Mouse (Mus musculus) adrenal gland, adult 2 months (tissue): ENCODE results near the gene Mif4gd. TPM values are rescaled to one million over a fixed set of nuclear protein-coding genes. Genes with fewer than 3 reads are reported as not detected.

Source experiments
- DNase-seq: peaks from one replicate; pipeline ENCODE4 v3.0.0; 2021
- polyA plus RNA-seq: library from polyadenylated mRNA; depleted of rRNA; stranded (reverse); fragments of >200 nt; gene quantifications from 2 replicates; pipeline ENCODE4 v1.2.3, GENCODE M21; 2012
- total RNA-seq, 2 experiments: library from RNA; stranded (reverse); gene quantifications; 2 replicates each; pipeline ENCODE4 v1.2.3; 2021

Gene Mif4gd
- total and polyA plus RNA-seq, 3 experiments, result 92.5 to 243 (median 170) TPM

DNA sequence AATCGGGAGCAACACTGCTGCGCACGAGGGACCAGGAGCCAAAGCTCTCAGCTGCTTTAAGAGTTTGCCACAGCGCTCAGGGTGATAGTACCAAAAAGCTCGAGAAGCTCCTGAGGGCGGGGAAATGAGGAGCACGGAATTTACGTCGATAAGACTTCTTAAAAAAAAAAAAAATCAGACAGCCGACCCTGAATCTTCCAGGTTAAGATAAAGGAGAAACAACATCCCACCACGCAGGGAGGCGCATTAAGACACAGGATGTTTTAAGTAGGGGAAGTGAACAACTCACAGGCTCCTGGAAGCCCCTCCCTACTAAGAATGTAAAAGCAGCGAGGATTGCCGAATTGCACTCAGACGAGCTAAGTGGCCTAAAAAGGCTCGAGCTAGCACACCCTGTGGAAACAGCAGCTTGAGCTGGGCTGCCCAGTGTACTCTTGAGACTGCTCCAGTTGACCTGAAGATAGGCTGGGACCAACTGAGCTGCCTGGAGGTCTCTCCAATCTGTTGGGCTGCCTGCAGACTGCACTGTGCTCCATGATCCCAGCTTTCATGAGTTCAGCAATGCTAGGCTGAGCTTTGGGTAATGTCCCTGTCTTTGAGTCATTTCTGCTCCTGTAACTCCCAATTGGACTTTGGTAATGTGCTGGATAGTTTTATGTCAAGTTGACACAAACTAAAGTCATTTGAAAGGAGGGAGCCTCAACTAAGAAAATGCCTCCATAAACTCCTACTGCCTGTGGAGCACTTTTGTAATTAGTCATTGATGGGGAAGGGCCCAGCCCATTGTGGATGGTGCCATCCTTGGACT lies 573 bp upstream of the Mif4gd start:
- DNase-seq, result no peak

DNA sequence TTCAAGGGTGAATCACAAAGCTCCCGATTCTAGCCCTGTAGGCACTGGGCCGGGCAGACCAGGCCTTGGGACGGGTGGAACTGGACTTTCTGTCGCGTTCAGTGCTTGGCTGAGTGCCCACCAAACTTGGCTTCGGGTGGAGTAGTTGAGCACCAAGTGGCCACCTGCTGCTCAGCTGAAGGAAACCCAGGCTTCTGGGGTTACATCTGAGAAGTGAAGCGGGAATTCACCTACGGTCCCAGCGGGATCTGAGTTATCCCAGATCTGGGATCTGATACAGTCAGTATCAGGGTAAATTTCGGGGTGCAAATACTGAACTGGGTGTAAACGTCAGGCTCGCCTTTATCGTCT lies 735 bp downstream of the Mif4gd start:
- peak; percentile 93 for DNase-seq

DNA sequence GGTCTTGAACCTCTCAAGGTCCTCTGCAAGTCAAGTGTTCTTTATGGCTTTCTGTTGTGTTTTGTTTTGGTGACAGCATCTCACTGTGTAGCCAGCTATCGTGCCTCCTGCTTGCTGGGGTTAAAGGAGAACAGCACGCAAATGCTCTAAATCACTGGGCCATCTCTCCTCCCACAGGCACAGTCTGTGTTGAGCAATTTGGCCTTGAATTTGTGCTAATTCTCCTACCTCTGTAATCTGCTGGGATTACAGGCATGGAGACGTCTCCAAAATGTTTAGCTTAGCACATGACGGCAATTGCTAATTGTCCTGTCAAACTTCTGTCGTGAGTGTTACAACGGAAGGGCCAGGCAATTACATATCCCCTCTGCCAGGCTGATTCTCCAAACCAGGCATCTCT lies 1.6 kb downstream of the Mif4gd start:
- DNase-seq, result peak; percentile 76

DNA sequence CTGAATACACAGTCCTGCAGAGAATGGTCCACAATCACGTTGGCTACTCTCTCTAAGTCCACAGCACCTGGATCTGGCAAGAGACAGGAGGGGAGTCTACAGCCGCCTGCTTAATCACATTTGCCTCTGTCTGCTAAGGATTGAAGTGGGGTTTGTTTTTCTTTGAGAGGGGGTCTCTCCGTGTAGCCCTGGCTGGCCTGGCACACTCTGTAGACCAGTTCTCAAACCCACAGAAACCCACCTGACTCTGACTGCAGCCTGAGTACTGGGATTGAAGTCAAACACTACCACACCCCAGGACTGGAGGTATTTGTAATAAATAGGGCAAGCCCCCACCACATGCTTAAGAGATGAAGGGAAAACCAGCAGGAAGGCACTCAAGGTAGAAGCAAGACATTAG lies 3.2 kb downstream of the Mif4gd start:
- DNase-seq, result no peak

DNA sequence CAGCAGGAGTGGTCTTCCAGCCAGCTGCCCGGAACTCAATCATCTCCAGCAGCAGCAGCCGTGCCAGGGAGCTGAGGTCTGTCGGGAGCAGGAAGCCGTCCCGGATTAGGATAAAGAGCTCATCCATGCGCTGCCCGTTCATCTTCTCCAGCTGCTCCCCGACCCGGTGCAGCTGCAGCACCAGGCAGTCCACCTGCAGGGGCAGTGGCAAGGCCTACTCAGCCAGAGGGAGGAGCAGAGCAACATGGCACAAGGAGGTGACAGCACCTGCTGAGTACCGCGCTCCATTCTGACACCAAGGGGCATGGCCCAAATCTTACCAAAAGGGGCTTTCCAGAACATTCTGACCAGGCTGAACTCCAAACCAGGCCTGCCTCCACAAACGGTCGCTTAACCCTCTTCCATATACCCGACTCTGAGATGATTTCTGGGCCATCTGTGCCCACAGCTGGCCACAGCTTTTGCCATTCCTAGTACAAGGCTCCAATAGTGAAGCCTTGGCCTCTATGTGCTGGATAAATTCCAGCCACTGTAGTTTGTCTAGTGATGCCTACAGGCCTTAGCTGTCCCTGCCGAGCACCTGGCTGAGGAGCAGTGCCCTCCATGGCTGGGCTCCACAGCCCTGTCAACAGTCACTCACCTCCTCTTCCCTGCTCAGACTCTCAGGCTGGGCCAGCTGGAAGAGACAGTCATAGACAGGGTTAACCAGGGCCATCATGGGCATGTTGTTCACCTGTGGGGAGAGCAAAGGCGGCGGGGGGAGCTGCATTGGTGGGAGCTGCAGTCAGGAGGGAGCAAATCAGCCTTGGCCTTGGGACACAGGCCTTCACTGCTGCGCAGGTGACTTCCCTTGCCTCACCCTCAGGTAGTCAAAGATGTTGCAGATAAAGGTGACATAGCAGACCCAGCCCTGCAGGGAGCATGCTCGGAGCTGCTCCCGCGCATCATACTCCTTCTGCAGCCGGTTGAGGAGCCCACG lies 4.1 kb downstream of the Mif4gd start:
- no peak for DNase-seq

DNA sequence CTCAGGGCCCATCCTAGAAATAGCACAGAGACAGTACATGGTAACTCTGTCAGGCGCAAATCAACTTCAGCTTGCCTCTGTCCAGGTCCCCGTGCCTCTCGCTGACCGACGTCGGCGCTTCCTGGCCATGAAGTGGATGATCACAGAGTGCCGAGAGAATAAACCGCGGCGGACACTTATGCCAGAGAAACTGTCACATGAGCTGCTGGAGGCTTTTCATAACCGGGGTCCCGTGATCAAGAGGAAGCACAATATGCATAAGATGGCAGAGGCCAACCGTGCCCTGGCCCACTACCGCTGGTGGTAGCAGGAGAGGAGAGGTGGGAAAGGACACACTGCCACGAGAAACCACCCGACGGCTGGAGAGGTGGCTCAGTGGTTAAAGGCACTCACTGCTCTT lies 6.0 kb downstream of the Mif4gd start:
- no peak for DNase-seq

DNA sequence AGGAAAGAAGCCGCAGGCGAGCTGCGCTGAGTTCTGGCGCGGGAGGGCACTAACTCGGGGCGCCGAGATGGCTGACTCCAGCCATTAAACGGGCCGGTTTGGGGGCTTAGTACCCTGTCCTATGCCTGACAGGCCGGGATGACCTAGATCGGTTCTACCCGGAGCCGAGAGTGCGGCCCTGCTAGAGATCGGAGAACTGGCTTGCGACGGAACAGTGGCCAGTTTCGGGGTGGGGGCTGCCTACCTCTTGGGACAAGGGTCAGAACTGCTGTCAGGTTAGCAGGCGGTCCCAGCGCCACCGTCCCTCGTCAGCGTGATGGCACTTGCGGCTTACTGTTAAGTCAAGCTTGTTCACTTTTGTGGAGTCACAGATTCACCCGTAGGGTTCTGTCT lies 8.5 kb downstream of the Mif4gd start:
- no peak for DNase-seq

DNA sequence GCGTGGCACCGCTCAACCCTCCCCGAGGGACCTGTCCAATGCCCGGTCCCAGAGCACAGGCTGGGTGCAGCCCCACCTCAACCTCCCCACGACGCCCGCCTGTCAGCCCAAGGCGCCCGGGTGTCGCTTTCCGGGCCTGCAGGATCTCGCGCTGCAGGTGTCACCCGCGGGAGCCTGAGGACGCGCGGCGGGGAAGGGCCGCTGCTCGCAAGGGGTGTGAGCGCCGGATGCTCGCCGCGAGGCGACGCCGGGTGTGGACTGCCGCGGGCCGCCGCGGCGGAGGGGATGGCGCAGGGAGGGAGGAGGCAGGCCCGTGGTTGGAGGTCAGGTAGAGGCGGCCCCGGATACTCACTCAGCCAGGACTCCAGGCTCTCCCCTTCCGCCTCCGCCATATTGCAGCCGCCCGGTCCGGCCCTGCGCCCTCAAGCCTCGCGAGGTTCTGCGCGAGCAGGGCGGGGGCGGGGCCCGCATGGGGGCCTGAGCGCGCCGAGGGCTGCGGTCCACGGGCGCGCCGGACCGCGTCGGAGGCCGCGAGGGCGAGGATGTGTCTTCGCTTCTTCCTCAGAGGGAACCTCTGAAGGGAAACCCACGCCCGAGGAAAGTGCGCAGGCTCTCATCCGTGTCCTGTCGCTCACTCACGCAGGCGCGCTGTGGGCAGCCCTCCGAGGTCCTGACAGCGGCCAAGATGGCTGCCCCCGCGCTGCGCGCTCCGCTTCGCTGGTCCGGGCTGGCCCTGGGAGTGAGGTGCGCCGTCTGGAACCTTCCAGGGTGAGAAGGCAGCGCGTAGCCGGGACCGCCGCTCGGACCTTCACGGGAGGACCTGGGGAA lies 9.1 kb downstream of the Mif4gd start, which contains the start of the genes Mrps7 and Gga3:
Gene Mrps7 (plus strand): TSS at position 450 of the 828 bp plus-strand sequence.
Gene Gga3 (minus strand): TSS at position 576 of the 828 bp plus-strand sequence.
- DNase-seq, result peak; percentile 96

DNA sequence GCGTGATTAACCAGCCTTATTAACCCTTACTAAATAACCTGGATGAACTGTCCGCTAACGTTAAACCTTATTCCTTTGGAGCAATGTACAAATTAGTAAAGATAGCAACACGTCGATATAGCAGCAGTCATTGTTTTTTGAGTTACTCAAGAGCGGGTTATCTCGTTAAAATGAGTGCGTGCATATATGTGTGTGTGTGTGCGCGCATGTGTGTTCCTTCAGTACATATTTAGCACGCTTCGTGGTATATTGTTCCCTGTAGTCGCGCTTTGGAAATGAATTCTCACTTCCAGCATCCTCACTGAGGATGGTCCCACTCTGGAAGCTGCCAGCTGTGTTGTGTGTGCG lies 9.7 kb downstream of the Mif4gd start:
- DNase-seq, result no peak

DNA sequence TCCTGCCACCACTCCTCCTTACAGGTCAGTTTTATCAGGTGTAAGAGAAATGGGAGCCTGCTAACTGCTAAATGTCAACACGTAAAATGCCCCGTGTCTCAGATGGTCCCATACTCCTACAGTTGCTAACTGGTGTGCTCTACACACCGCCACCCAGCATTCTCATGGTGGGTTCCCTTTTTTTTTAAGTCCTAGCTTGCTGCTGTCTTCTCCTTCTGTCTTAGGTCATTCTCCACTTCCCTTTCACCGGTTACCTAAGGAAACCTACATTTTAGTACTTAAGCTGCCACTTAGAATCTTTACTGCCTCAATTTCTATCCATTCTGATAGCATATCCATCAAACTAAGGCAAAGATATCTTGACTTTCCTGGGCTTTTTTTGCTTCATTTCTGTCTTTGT lies 11.6 kb downstream of the Mif4gd start:
- no peak for DNase-seq

DNA sequence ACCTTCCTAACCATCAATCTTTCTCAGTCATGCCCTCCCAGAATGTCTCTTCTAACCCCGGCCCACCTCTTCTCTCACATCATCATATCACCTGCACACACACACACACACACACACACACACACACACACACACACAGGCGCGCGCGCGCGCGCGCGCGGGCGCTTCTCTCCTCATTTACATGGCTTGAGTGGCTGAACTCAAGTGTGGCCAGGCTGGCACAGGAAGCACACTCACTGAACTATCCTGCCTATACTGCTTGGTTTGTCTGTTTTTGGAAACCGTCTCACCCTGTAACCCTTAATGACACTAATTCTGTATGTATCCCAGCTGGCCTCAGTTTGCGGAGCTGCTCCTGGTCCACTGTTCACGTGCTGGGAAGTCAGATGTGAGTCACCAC lies 12.0 kb downstream of the Mif4gd start:
- DNase-seq, result no peak

DNA sequence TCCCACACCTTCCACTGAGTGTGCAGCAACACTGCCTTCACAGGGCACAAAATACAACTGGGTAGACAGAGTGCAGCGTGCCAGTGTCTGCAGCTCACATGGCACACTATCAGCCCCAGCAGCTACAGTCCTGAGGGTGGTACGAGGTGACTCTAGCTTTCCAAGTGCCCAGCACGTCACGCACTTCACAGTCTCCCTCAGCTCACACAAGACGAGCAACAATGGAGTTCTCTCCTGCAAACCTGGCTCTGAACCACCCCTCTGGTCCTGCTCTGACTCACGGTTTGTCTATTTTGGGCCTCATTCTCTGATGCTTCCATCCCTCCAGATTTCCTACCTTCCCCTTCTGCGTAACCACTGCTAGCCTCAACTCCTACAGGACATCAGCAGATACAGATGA lies 13.0 kb downstream of the Mif4gd start:
- DNase-seq, result no peak

DNA sequence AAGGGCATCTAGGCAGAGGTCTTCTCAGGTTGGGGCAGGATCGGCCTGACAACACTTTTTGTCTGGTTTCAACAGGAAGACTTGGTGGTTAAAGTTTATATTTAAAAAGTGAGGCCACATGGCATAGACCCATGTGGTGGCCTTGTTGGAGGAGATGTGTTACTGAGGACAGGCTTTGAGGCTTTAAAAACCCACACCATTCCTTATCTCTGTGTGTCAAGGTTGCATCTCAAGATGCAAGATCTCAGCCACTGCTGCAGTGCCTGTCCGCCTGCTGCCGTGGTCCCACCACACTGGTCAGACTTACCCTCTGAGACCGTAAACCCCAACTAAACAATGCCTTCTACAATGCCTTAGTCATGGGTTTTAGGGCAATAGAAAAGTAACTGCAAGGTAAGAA lies 14.5 kb downstream of the Mif4gd start:
- no peak for DNase-seq

DNA sequence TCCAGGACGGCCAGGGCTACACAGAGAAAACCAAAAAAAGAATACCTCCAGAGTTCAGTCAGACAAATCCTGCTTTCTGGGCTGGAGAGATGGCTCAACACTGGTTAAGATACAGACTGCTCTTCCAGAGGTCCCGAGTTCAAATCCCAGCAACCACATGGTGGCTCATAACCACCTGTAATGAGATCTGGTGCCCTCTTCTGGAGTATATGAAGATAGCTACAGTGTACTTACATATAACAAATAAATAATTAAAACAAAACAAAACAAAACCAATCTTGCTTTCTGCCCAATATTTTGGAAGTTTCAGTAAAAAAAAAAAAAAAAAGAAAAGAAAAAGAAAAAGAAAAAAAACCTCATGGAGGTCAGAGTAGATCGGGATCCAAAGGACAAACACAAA lies 17.6 kb downstream of the Mif4gd start:
- DNase-seq, result no peak

DNA sequence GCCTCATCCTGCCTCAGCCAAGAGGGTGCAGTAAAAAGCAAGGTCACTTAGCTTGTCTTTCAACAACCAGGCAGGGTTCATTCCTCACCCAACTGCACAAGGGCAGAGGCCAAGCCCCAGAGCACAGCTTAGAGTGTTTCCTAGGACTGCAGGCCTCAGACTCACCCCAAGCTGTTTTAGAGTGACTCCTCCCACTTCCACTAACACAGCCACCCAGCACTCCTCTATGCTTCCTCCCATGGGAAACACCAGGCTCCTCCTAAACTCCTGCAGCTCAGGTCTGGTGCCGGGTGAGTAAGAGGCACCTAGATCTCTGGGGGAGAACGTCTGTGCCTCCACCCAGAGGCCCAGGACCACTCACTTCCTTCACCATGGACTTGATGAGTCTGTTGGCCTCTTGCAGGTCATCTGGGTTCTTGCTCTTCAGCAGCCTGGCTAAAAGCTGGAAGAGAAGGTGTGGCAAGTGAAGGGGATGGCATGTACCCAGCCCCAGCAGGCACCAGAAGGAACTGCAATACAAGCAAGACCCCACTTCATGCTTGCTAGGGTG lies 22.2 kb downstream of the Mif4gd start:
- no peak for DNase-seq

DNA sequence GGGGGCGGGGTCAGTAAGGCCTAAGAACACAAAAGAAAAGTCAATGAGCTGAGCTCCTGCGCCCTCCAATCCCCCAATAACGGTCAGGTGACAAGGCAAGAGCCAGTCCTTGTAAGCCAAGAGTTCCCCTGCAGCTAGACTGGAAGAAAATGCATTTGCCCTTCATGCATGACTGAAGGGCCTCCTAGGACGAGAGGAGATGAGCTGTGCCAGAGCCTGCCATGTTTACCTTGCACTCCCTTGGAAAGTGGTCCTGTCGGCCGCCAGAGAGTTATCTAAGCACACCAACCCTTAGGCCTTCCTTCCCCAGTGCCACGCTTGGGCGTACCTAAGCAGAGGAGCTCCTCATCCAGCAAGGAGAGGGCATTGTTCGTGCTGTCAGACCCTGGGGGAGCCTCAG lies 24.8 kb downstream of the Mif4gd start:
- DNase-seq, result no peak

DNA sequence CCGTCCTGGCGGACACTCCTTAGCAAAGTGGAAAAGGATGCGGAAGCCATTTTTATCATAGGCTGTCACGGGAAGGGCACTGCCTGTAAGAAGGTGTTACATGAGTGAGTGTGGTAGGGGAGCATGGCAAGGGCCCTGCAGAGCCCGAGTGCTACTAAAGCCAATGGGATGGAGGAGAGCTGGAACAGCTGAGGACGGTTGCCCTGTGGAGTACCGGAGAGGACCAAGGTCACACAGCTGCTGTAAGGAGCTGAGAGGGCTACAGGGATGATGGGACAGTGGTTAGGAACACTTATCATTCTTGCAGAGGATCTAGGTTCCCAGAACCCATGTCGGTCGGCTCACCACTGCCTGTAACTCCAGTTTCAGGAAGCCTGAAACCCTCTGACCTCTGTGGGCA lies 26.4 kb downstream of the Mif4gd start:
- no peak for DNase-seq

DNA sequence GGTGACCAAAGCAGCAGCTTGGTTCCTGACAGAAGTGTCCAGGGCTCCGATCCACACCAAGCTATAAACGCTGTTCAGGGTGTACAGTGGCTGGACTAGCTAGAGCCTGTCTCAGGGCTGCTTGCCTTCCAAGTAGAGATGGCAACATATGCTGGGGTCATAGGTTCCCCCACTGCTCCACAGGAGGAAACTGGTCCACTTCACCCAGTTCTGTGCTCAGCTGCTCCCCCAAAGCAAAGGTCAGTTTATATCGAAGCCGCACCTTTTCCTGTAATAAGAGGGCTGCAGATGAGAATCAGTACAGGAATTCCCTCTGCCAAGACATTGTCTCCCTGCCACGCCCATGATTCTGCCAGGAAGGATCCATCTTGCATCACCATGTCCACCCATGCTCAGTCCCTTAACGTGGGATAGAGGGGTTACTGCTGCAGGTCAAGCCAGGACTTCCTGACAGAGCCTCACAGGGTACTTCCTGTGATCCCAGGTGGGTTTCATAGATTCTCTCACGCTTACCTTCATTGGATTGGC lies 27.1 kb downstream of the Mif4gd start:
- no peak for DNase-seq

DNA sequence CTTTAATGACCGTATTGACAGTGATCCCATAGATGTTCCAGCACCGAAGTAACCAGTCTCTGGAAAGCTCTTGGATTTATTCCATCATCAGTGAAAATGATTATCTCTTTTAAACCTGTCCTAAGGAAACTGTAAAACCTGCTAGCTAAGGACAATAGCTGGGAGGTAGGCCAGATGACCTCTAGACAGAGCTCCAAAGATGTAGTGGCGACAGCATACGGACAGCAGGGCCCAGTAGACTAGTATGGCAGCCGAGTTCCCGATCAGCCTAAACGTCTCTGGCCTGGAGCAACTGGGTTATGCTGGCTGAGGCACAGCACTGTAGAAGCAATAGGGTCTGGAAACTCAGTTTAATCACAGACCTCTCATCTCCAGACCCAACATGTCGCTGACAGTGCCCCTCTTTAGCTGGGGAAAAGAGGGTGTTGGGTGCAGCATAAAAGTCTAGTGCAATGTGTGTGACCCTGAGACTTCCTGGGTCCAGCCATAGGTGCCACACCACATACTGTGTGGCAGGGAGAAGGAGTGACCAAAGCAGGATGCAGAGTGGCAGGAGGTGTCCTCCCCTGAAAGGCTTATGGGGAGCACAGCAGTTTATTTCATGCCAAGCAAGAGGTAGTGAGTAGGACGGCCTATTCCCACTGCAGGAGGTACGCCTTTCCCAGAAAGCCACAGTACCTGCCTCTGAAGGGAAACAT lies 28.2 kb downstream of the Mif4gd start:
- no peak for DNase-seq

DNA sequence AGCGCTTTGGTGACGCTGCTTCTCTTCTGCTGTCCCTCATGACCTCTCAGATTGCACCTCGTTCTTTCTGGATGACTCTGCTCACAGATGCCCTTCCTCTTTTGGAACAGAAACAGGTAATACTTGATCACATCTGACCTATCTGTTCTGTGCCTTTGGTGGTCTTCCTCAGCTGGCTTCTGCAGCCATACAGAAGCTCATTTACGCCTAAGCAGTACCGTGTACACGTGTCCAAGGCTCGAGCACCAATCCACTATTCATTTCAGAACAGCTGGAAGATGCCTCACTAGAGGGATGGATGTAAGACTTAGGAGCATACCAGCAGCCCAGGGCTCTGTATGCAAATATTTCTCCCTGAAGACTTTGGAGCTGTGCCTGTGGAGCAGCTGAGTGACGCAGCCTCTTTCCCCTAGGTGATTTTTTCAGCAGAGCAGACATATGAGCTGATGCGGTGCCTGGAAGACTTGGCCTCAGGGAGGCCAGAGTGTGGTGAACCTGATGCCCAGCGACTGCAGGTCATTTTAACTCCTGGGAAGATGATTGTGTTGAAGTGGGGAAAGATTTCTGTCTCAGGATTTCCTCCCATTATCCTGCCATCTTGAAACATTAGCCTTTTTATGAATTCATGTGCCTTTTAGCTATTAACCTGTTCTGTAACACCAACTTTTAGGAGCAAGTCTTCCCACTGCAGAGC lies 29.7 kb downstream of the Mif4gd start:
- no peak for DNase-seq
